Mouse (Mus musculus) midbrain, embryonic 11.5 days (tissue): ENCODE measurements at regions not wholly inside any gene's neighbourhood (a gene's known extent, or its start where the extent isn't known, plus 50 kb on each side); places are given as distances from the start of the nearest gene placed in this dataset.
"Not testable (repeated sequence)": the region's sequence is repeated elsewhere in the genome, so short reads cannot be mapped to it uniquely, and the experiment has no call there.

ENCODE experiments used
- ATAC-seq: fragments of 200-750 bp; cut with Nextera tagmentation; 2 replicates; pipeline ENCODE4 v1.8.0; 2017; ENCODE audit warnings: moderate TSS enrichment, moderate library complexity; ENCODE audit not compliant: low FRiP score
- DNase-seq: peaks from one replicate; pipeline ENCODE4 v3.0.0; 2015; ENCODE audit warnings: low spot score; ENCODE audit errors: missing footprints
- H3K27ac ChIP-seq: fragments of 300-500 bp; sonication (generic); 2 replicates; pipeline ENCODE4 v1.5.1; 2014; ENCODE audit warnings: low read depth, low read length
- H3K27me3 ChIP-seq: fragments of 300-500 bp; sonication (generic); 2 replicates; pipeline ENCODE4 v1.6.1; 2014; ENCODE audit warnings: mild to moderate bottlenecking, low read length, moderate library complexity, mixed read lengths; ENCODE audit not compliant: control insufficient read depth, insufficient read depth
- H3K36me3 ChIP-seq: fragments of 300-500 bp; sonication (generic); 2 replicates; pipeline ENCODE4 v1.6.1; 2014; ENCODE audit warnings: mild to moderate bottlenecking, low read length, moderate library complexity, mixed read lengths; ENCODE audit not compliant: control insufficient read depth, insufficient read depth
- H3K4me1 ChIP-seq: fragments of 300-500 bp; sonication (generic); 2 replicates; pipeline ENCODE4 v1.6.1; 2014; ENCODE audit warnings: low read length; ENCODE audit not compliant: control insufficient read depth, insufficient read depth
- H3K4me2 ChIP-seq: fragments of 300-500 bp; sonication (generic); 2 replicates; pipeline ENCODE4 v1.6.1; 2014; ENCODE audit warnings: mild to moderate bottlenecking, moderate library complexity
- H3K4me3 ChIP-seq: fragments of 300-500 bp; sonication (generic); 2 replicates; pipeline ENCODE4 v1.5.1; 2014; ENCODE audit warnings: low read depth, low read length
- H3K9ac ChIP-seq: fragments of 300-500 bp; sonication (generic); 2 replicates; pipeline ENCODE4 v1.6.1; 2014; ENCODE audit warnings: low read length
- H3K9me3 ChIP-seq: fragments of 300-500 bp; sonication (generic); 2 replicates; pipeline ENCODE4 v1.6.1; 2016; ENCODE audit warnings: low read length; ENCODE audit not compliant: control insufficient read depth
- WGBS: fragments of 180-500 bp; shearing (Covaris S2); extraction: QIAGEN DNeasy Blood & Tissue Kit; methylation state at CpG from one replicate; pipeline ENCODE4 v1.1.7; 2014; 5-methylcytosine and 5-hydroxymethylcytosine counted together

- Histone ChIP-seq H3K4me3 (no peak overlapping the region), H3K27me3 (no peaks in the 10 kb centered on the region), H3K9me3 (no peaks in the 10 kb centered on the region), H3K4me1 (no peaks in the 10 kb centered on the region), H3K4me2 (no peak overlapping the region), H3K27ac (no peak overlapping the region), H3K9ac (no peak overlapping the region), H3K36me3 (no peaks in the 10 kb centered on the region)
- no peak for DNase-seq
- ATAC-seq: no peak
- 90% methylated on average over 10 of the region's 10 CpGs for WGBS
Observed at GRCm38 (mm10) chr17:27298351-27298750, 94.1 kb upstream of the Lemd2 start.

GRCm38 (mm10) chr17:27296156-27296555 is 91.9 kb upstream of the Lemd2 start:
- 78% methylated on average over 5 of the region's 5 CpGs for whole genome bisulfite sequencing
- H3K27me3 ChIP-seq: no peaks in the 10 kb centered on the region
- no peak overlapping the region for H3K9ac ChIP-seq
- H3K27ac ChIP-seq: no peak overlapping the region
- ATAC-seq: no peak
- H3K9me3 ChIP-seq: no peaks in the 10 kb centered on the region
- H3K4me3 ChIP-seq: no peak overlapping the region
- no peaks in the 10 kb centered on the region for H3K36me3 ChIP-seq
- H3K4me2 ChIP-seq: no peak overlapping the region
- H3K4me1 ChIP-seq: no peaks in the 10 kb centered on the region
- DNase-seq: peak; percentile 23

DNA sequence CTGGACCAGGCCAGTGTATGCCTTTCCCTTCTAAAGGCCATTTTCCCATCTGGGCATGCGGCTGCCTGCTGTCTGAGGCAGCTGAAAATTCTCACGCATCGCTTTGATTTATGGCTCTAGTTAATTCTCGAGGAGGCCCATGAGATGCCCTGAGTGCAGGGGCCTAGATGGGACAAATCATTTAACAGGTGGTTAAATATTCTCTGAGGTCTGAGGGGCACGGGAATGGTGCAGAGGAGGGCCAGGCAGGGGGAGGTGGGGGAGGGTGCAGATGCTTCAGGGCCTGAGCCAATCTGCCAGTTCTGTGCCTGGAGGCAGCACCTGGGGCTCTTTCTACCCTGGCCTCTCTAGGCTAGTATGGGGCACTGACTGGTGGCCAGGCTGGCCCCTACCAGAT is 89.9 kb upstream of the Lemd2 start:
- Histone ChIP-seq H3K36me3 (no peaks in the 10 kb centered on the region; the same call in 1 of the 2 replicates), H3K9me3 (peaks cover 3% of the 10 kb centered on the region; the same call in 1 of the 2 replicates), H3K27me3 (no peaks in the 10 kb centered on the region), H3K4me3 (no peak overlapping the region), H3K4me2 (no peak overlapping the region), H3K4me1 (no peaks in the 10 kb centered on the region), H3K27ac (no peak overlapping the region), H3K9ac (no peak overlapping the region)
- ATAC-seq (no peak), DNase-seq (no peak)
- WGBS: 82% methylated on average over 5 of the region's 5 CpGs

- Histone ChIP-seq H3K4me2 (no peak overlapping the region), H3K36me3 (no peaks in the 10 kb centered on the region; the same call in 1 of the 2 replicates), H3K27me3 (no peaks in the 10 kb centered on the region), H3K4me1 (no peaks in the 10 kb centered on the region), H3K4me3 (no peak overlapping the region), H3K9ac (no peak overlapping the region), H3K9me3 (peaks cover 3% of the 10 kb centered on the region; the same call in 1 of the 2 replicates), H3K27ac (no peak overlapping the region)
- WGBS: 80% methylated on average over 14 of the region's 14 CpGs
- ATAC-seq: no peak
- DNase-seq: peak; percentile 62
Observed at GRCm38 (mm10) chr17:27293586-27294207, 89.4 kb upstream of the Lemd2 start.

DNA sequence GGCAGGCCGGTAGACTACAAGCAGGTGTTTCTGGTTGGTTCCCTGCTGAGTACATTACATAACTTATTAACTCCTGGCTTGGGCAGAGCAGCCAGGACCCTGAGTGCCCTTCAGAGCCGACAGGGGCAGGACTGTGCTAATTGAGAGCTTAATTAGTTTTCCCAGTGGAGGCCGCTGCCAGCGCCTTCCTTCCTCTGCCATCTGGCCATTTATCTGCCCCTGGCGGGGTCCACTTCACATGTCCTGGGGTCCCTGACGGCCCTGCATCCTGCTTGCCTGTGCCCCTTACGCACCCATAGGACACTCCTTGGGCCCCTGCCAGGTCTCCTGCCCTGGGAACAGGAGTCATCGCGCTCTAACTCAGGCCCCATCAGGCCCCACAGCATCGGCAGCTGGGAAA is 87.4 kb upstream of the Lemd2 start:
- Histone ChIP-seq H3K9ac (no peak overlapping the region), H3K4me3 (no peak overlapping the region), H3K27me3 (no peaks in the 10 kb centered on the region), H3K36me3 (no peaks in the 10 kb centered on the region; the same call in 1 of the 2 replicates), H3K9me3 (peaks cover 3% of the 10 kb centered on the region; the same call in 1 of the 2 replicates), H3K27ac (no peak overlapping the region), H3K4me2 (no peak overlapping the region), H3K4me1 (no peaks in the 10 kb centered on the region)
- ATAC-seq (no peak), DNase-seq (peak; percentile 21)
- 92% methylated on average over 10 of the region's 10 CpGs for WGBS

DNA sequence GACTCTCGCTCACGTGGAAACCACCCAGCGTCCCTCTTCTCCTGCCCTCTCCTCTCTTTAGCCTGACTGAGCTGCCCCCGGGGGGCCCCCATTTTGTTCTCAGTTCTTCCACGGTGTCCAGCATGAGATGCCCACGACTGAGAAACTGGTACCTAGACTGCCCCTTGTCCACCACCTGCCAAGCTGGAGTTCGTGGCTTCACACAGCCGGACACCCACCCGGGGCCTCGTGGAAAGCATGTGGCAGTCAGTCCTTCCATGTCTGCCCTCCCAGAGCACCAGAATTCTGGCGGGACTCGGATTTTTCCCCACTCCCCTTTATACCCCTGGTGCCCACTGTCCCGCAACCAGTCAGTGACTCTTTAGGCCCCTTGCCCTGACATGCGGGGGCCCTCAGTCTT is 86.9 kb upstream of the Lemd2 start:
- Histone ChIP-seq H3K4me1 (no peaks in the 10 kb centered on the region), H3K36me3 (no peaks in the 10 kb centered on the region; the same call in 1 of the 2 replicates), H3K9ac (no peak overlapping the region), H3K9me3 (peaks cover 3% of the 10 kb centered on the region; the same call in 1 of the 2 replicates), H3K4me3 (no peak overlapping the region), H3K27ac (no peak overlapping the region), H3K4me2 (no peak overlapping the region), H3K27me3 (no peaks in the 10 kb centered on the region)
- ATAC-seq (no peak), DNase-seq (peak; percentile 35)
- 94% methylated on average over 14 of the region's 14 CpGs for WGBS

GRCm38 (mm10) chr17:27290311-27290710 is 86.0 kb upstream of the Lemd2 start:
- no peaks in the 10 kb centered on the region; the same call in 1 of the 2 replicates for H3K36me3 ChIP-seq
- H3K4me1 ChIP-seq: no peaks in the 10 kb centered on the region
- ATAC-seq (no peak), DNase-seq (peak; percentile 23)
- no peak overlapping the region for H3K9ac ChIP-seq
- no peak overlapping the region for H3K27ac ChIP-seq
- peaks cover 3% of the 10 kb centered on the region; the same call in 1 of the 2 replicates for H3K9me3 ChIP-seq
- H3K27me3 ChIP-seq: no peaks in the 10 kb centered on the region
- no peak overlapping the region for H3K4me2 ChIP-seq
- H3K4me3 ChIP-seq: no peak overlapping the region
- 93% methylated on average over 16 of the region's 16 CpGs for WGBS

GRCm38 (mm10) chr17:27289804-27290203 is 85.5 kb upstream of the Lemd2 start:
- not testable (repeated sequence) for DNase-seq, H3K36me3 ChIP-seq, H3K4me3 ChIP-seq, H3K27ac ChIP-seq, H3K27me3 ChIP-seq, H3K9me3 ChIP-seq, H3K9ac ChIP-seq, H3K4me2 ChIP-seq, H3K4me1 ChIP-seq, ATAC-seq
- WGBS: 96% methylated on average over 13 of the region's 15 CpGs

- 91% methylated on average over 9 of the region's 10 CpGs for WGBS
- ATAC-seq, H3K4me1 ChIP-seq, H3K36me3 ChIP-seq, H3K4me3 ChIP-seq, H3K9me3 ChIP-seq, H3K27me3 ChIP-seq, H3K9ac ChIP-seq, H3K4me2 ChIP-seq, H3K27ac ChIP-seq: not testable (repeated sequence)
- DNase-seq: peak; percentile 67
Observed at GRCm38 (mm10) chr17:27287986-27288385, 83.7 kb upstream of the Lemd2 start.
